ENCODE assay signal across 16 mouse cellular contexts in the genomic region with DNA sequence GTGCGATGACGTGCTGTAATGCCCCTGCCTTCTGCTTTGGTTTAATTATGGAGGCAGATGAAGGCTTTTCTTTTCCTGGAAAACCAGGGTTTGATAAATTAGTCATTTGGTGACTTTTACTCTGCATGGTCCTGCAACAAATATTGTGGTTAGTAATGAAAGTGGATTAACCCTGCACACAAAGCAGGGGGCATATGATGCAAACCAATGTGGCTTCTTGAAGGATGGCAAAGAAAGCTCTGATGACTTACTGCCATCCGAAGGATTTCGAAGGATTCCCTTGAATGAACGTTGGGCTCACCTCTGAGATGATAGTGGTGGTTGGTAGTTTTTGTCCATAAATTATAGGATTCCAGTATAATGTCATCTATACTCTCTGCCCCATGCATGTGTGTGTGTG.
"Had no signal": no experiment of that assay in that cellular context is flagged by ENCODE, and none has a peak within 500 bp of the region (broad histone marks: within the 10 kb centered on the region; RNA-seq: fewer than 3 reads in every experiment).

No protein-coding gene starts in this region.

- H3K36me3 ChIP-seq: neural tube, embryonic 13.5 days; neural tube, embryonic 15.5 days; stomach, embryonic 15.5 days had no signal

- H3K27ac ChIP-seq: neural tube, embryonic 13.5 days; neural tube, embryonic 15.5 days; stomach, embryonic 15.5 days; stomach, postnatal 0 days had no signal

- DNase-seq: retina, postnatal 1 day; right cerebral cortex, adult 18-20 months; right cerebral cortex, postnatal 14 days; right cerebral cortex, postnatal 25 days; right cerebral cortex, postnatal 4 days; spleen, adult 18-20 months; thymus, adult 18-20 months; thymus, adult 2 months; thymus, postnatal 14 days; thymus, postnatal 25 days; thymus, postnatal 36 days; thymus, postnatal 4 days had no signal

- H3K9me3 ChIP-seq: neural tube, embryonic 13.5 days; neural tube, embryonic 15.5 days; stomach, embryonic 15.5 days had no signal

- H3K4me3 ChIP-seq: neural tube, embryonic 13.5 days; neural tube, embryonic 15.5 days; stomach, embryonic 15.5 days had no signal

- H3K27me3 ChIP-seq: neural tube, embryonic 13.5 days; neural tube, embryonic 15.5 days; stomach, embryonic 15.5 days had no signal
